Mouse (Mus musculus) embryo, embryonic 11.5 days (tissue): ENCODE data around the gene Dad1.

ENCODE experiments used
- DNase-seq: peaks from one replicate; pipeline ENCODE4 v3.0.0-alpha.2; 2012; ENCODE audit warnings: low read depth, low spot score

Dad1 gene

GRCm38 (mm10) chr14:54253741-54254291, at the start of gene Dad1, which contains the start of gene Abhd4:
Dad1 (minus strand) TSS chr14:54254104.
Abhd4 (plus strand) TSS chr14:54254188.
- peak; percentile 94 for DNase-seq

GRCm38 (mm10) chr14:54300676-54301075, 46.8 kb upstream of the Dad1 start:
- DNase-seq: no peak

- DNase-seq: no peak
Measured at GRCm38 (mm10) chr14:54300136-54300535, 46.2 kb upstream of the Dad1 start.

GRCm38 (mm10) chr14:54284839-54285238, 30.9 kb upstream of the Dad1 start, which contains the start of gene Olfr49:
Olfr49 (minus strand) TSS chr14:54284939.
- no peak for DNase-seq

- no peak for DNase-seq
Measured at GRCm38 (mm10) chr14:54276446-54276845, 22.5 kb upstream of the Dad1 start.

- DNase-seq: no peak
Measured at GRCm38 (mm10) chr14:54272696-54273095, 18.8 kb upstream of the Dad1 start.

GRCm38 (mm10) chr14:54271976-54272606, 18.2 kb upstream of the Dad1 start:
- no peak for DNase-seq

- DNase-seq: no peak
Measured at GRCm38 (mm10) chr14:54270413-54270812, 16.5 kb upstream of the Dad1 start.

- DNase-seq: no peak
Measured at GRCm38 (mm10) chr14:54269566-54269965, 15.7 kb upstream of the Dad1 start.

GRCm38 (mm10) chr14:54267966-54268365, 14.1 kb upstream of the Dad1 start:
- no peak for DNase-seq

- DNase-seq: no peak
Measured at GRCm38 (mm10) chr14:54265951-54266350, 12.0 kb upstream of the Dad1 start.

- no peak for DNase-seq
Measured at GRCm38 (mm10) chr14:54265093-54265492, 11.2 kb upstream of the Dad1 start.

- DNase-seq: no peak
Measured at GRCm38 (mm10) chr14:54264231-54264630, 10.3 kb upstream of the Dad1 start.

- DNase-seq: no peak
Measured at GRCm38 (mm10) chr14:54263099-54263498, 9.2 kb upstream of the Dad1 start.

- DNase-seq: no peak
Measured at GRCm38 (mm10) chr14:54262622-54263021, 8.7 kb upstream of the Dad1 start.

GRCm38 (mm10) chr14:54261386-54261785, 7.5 kb upstream of the Dad1 start:
- DNase-seq: no peak

GRCm38 (mm10) chr14:54260196-54260595, 6.3 kb upstream of the Dad1 start:
- no peak for DNase-seq

- no peak for DNase-seq
Measured at GRCm38 (mm10) chr14:54259722-54260085, 5.8 kb upstream of the Dad1 start.

GRCm38 (mm10) chr14:54259003-54259721, 5.3 kb upstream of the Dad1 start:
- DNase-seq: peak; percentile 90

GRCm38 (mm10) chr14:54258131-54258670, 4.3 kb upstream of the Dad1 start:
- no peak for DNase-seq

- DNase-seq: no peak
Measured at GRCm38 (mm10) chr14:54254670-54255202, 832 bp upstream of the Dad1 start.

- DNase-seq: no peak
Measured at GRCm38 (mm10) chr14:54250122-54250521, 3.8 kb downstream of the Dad1 start.
